Mouse (Mus musculus): ENCODE results near the gene Sema5b.

Sema5b gene

GRCm38 (mm10) chr16:35592274-35593065 lies 51.5 kb downstream of the Sema5b start:
- DNase-seq (ENCODE audit: low read depth, low spot score) = no peak

DNA sequence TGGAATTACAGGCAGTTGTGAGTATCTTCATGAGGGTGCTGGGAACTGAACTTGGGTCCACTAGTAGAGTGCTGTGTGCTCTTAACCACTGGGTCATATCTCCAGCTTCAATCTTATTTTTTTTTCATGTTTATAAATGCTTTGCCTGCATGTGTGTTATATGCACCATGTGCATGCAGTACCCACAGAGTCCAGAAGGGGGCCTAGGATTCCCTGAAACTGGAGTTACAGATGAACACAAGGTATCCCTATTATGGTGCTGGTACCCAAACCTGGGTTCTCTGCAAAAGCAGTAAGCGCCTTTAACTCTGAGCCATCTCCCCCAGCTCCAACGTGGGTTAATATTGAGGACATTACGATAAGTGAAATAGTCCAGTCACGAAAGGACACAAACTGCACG lies 52.5 kb downstream of the Sema5b start:
- DNase-seq (ENCODE audit: low read depth, low spot score) = peak; percentile 72

GRCm38 (mm10) chr16:35596241-35596640 lies 55.3 kb downstream of the Sema5b start:
- DNase-seq (ENCODE audit: low read depth, low spot score) = peak; percentile 65

DNA sequence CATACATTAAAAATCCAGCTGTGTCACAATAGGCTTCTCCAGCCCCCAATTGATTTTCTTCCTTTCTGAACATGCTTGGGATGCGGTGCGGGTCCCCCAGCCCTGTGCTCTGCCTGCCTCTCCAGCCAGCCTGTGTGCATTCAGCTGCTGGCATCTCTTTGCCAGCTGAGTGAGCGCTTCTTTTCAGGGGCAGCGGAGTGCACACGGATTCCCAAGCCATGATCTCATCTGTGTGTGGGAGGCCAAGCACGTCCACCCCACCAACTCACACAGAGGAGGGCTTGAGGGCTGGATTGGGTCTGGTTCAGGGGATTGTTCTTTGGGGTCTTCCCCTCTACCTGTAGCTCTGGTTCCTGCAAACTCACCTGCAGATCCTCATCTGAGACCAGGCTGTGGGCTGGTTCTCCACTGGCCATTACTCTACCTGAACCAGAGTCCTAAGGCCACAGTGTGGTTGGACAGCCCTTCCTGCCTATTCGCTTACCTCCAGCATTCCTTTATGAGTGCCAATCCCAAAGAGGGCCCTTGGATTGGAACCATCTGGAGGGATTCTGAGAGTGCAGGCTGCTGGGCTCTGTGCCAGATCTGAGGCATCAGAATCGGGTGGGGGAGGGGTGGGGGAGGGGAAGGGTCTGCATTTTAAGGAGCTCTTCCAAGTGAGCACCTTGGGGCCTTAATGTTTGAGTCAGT lies 55.9 kb downstream of the Sema5b start:
- no peak for DNase-seq (ENCODE audit: low read depth, low spot score)

- DNase-seq (ENCODE audit: low read depth, low spot score) = no peak
These were observed 57.0 kb downstream of the Sema5b start for GRCm38 (mm10) chr16:35597991-35598390.

GRCm38 (mm10) chr16:35598802-35599201 lies 57.9 kb downstream of the Sema5b start:
- no peak for DNase-seq (ENCODE audit: low read depth, low spot score)

GRCm38 (mm10) chr16:35600282-35600681 lies 59.3 kb downstream of the Sema5b start:
- DNase-seq (ENCODE audit: low read depth, low spot score) = no peak

- DNase-seq (ENCODE audit: low read depth, low spot score) = peak; percentile 54
These were observed 60.5 kb downstream of the Sema5b start for GRCm38 (mm10) chr16:35601426-35601825.

GRCm38 (mm10) chr16:35602529-35602928 lies 61.6 kb downstream of the Sema5b start:
- DNase-seq (ENCODE audit: low read depth, low spot score) = no peak

DNA sequence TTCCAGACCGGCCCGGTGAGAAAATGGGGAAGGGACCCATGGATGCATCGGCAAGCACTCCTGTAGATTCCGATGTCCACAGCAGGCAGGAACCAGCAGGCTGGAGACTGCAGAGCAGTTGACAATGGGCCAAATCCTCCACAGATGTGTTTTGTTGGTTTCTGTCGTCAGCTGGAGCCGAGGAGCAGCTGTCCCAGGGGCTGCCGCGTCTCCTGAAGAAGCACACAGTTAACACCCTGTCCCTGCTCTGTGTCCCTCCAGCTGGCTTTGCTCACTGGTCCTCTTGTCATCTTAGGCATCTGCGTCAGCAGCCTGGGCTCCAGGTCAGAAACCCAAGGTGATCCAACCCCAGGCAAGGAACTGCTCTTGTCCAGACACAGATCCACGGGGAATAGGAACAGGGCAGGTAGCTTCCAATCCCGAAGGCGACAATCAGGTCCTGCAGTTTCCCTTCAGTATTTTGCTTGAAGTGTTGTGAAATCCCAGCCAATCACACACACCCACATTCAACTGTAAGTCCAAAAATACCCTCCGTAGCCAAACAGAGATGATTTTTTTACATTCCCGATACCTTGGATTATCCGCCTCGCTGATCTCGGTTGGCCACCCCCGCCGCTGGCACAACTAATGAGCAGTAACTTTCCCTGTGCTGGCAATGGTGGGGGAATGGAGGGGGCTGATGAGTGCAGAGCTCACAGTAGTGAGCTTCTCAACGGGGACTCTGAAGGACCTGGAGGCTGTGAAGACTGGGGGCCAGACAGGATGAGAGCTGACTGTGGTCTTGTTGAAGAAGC lies 63.0 kb downstream of the Sema5b start:
- no peak for DNase-seq (ENCODE audit: low read depth, low spot score)

DNA sequence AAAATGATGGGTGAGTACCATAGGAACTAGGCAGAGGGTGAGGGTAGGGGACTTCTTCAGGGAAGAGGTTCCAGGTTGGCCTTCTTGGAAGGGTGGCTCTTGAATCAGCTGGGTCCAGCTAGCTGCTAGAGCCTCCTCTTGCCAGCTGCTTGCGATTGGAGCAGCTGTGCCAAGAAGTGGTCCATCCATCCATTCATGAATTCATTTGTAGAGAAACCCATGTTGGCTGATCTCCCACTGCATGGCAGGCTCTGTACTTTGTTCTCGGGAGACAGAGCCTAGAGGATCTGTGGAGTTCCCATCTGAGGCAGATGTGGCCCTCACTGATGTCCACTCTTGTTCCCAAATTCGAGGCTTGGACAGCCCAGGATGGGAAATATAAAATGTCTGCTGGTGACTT lies 66.3 kb downstream of the Sema5b start:
- DNase-seq (ENCODE audit: low read depth, low spot score) = no peak

- no peak for DNase-seq (ENCODE audit: low read depth, low spot score)
These were observed 67.3 kb downstream of the Sema5b start for GRCm38 (mm10) chr16:35608244-35608643.

DNA sequence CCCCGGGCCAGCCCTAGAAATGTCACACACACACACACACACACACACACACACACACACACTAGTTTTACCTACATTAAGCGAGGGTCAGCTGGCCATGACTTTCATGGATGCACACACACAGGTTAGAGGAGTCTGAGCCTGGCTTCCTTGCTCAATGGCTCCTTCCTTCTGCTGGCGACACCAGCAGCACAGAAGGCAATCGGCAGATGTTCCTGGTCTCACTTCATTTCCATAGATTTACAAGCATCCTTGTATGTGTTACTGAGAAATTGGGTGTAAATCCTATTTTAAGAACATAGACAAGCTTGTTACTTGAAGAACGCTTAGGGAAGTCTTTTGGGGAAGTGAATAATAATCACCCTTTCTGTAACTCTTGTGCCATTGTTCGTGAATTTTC lies 68.6 kb downstream of the Sema5b start:
- DNase-seq (ENCODE audit: low read depth, low spot score) = no peak

GRCm38 (mm10) chr16:35613851-35614804 lies 73.2 kb downstream of the Sema5b start:
- DNase-seq (ENCODE audit: low read depth, low spot score) = no peak

DNA sequence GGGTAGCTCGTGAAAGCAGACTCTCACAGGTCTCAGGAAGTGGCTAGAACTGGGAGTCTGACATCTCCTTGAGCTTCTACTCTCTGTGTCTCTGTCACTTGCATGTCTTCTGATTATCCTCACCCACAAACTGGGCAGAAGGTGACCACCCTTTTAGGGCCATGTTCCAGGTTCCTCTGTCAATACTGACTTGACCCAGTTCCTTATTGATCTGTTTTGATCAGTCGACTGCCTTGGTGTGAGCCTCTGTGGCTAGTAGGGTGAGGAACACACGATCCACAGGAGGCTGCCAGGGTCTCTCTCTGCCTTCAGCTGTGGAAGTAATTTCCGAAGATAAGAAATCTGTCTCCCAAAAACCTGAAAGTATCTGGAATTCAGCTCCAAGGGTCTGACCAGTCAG lies 76.8 kb downstream of the Sema5b start:
- no peak for DNase-seq (ENCODE audit: low read depth, low spot score)

DNA sequence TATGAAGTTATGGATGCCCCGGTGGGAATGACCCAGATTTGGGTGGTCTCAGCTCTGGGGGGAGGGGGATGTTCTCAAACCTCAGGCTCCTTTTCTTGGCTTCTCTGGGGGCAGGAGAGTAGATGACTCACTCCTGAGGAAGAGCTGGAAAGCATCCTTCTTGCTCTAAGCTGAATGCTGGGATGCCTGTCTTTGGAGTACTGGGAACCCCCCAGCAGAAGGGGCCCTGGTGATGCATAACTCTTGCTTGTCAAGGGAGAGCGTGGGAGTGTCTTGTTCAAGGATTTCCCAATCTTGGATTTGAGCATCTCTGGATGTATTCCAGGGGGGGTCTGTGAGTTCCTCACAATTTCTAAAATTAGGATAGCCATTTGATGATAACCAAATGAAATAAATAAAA lies 82.1 kb downstream of the Sema5b start:
- DNase-seq (ENCODE audit: low read depth, low spot score) = no peak

- DNase-seq (ENCODE audit: low read depth, low spot score) = peak; percentile 12
These were observed 83.0 kb downstream of the Sema5b start for GRCm38 (mm10) chr16:35623986-35624385.

DNA sequence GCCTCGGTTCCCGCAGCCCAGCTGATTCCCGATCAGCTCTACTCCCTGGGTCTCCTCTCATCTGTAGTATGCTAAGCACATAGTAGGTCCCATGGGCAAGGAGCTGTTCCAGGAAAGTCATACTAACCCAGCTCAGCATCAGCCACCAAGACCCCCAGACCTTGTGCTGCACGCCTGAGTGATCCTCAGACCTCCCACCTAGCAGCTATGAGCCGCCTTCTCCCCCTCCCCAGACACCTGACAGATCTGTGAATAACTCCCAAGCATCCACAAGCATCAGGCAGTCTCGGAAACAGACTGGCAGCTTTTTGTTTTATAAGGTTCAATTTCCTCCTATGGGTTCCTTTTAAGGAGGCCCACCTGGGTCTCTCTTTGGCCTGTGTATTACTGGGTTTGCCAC lies 83.9 kb downstream of the Sema5b start:
- no peak for DNase-seq (ENCODE audit: low read depth, low spot score)

- no peak for DNase-seq (ENCODE audit: low read depth, low spot score)
These were observed 84.5 kb downstream of the Sema5b start for GRCm38 (mm10) chr16:35625286-35626020.

DNA sequence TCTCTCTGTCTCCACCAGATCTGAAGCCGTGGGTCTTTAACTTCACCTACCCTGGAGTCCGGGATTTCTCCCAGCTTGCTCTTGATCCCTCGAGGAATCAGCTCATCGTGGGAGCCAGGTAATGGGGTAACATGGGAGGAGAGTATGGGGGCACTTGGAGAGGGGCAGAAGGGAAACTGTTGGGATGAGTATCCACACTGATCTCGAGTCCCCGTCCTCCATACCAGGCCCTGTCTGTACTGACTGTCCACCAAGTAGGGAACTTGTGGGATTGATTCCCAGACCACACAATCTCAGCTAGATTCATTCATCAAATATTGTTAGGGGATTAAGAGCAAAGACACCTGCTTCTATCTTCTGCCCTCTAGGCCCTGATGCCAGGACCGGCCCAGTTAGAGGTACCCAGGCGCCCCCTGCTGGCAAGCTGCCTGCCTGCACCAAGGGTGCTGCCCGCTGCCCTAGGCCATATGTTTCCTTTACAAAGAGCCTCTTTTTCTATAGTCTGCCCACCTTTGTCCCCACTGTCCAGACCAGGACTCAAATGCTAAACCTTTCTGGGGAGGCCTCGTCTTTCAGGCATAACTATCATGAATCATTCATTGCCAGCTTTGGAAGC lies 87.2 kb downstream of the Sema5b start:
- peak; percentile 77 for DNase-seq (ENCODE audit: low read depth, low spot score)

Data from ZHBTc4 (cell line).